Mouse (Mus musculus) G1E (cell line): Measurements from ENCODE around the gene Prpsap1. TPM values are rescaled to one million over a fixed set of nuclear protein-coding genes. Genes with fewer than 3 reads are reported as not detected.
A peak's percentile ranks its signal among the peaks of the same experiment; 100 is the strongest.

Experiments used
- ATAC-seq: 2 replicates; pipeline ENCODE4 v1.8.0; 2016; ENCODE audit warnings: mild to moderate bottlenecking; ENCODE audit not compliant: insufficient number of reproducible peaks, poor library complexity, low FRiP score, severe bottlenecking; ENCODE audit errors: extremely low read depth
- DNase-seq: peaks from one replicate; pipeline ENCODE4 v3.0.0; 2012; ENCODE audit warnings: low spot score
- H3K27me3 ChIP-seq: 2 replicates; pipeline ENCODE4 v1.6.1; 2012; ENCODE audit warnings: mild to moderate bottlenecking, low read length, inconsistent platforms; ENCODE audit not compliant: insufficient read depth
- H3K36me3 ChIP-seq: replicated peaks from 2 replicates; pipeline ENCODE3; 2012; ENCODE audit warnings: mild to moderate bottlenecking, inconsistent platforms
- H3K4me1 ChIP-seq: 2 replicates; pipeline ENCODE4 v1.6.1; 2012; ENCODE audit warnings: low read depth, low read length, inconsistent platforms, mixed read lengths; ENCODE audit not compliant: insufficient read depth
- H3K4me3 ChIP-seq: 2 replicates; pipeline ENCODE4 v1.5.1; 2012; ENCODE audit warnings: low read depth, mild to moderate bottlenecking, inconsistent platforms, low read length, moderate library complexity, mixed read lengths
- H3K9me3 ChIP-seq: replicated peaks from 2 replicates; pipeline ENCODE4 v1.6.1; 2012; ENCODE audit warnings: inconsistent platforms
- CTCF ChIP-seq: IDR thresholded peaks from 2 replicates; pipeline ENCODE4 v1.5.1; 2012; ENCODE audit warnings: low read depth, low read length, inconsistent platforms, mixed read lengths
- GATA1 ChIP-seq: IDR thresholded peaks from 2 replicates; pipeline ENCODE4 v1.6.1; 2012; ENCODE audit warnings: borderline replicate concordance, low read length, inconsistent platforms, mixed read lengths
- GATA2 ChIP-seq: IDR thresholded peaks from 2 replicates; pipeline ENCODE4 v1.6.1; 2012; ENCODE audit warnings: low read depth, low read length, inconsistent platforms, borderline replicate concordance
- POLR2AphosphoS5 ChIP-seq: IDR thresholded peaks from 2 replicates; pipeline ENCODE4 v1.6.1; 2012; ENCODE audit warnings: low read depth, low read length, inconsistent platforms; ENCODE audit not compliant: insufficient replicate concordance
- TAL1 ChIP-seq: conservative IDR thresholded peaks from 2 replicates; pipeline ENCODE4 v1.6.1; 2012; ENCODE audit warnings: low read depth, low read length, inconsistent platforms, mixed read lengths
- polyA plus RNA-seq: library from polyadenylated mRNA; stranded (reverse); fragments of >175 nt; gene quantifications from 2 replicates; pipeline ENCODE4 v1.2.3, GENCODE M21; 2012
- total RNA-seq, 2 experiments: library from RNA; stranded (forward) in 1 of 2; stranded (reverse) in 1 of 2; fragments of 200-1000 nt in 1 of 2; fragments of >200 nt in 1 of 2; fragmentation: Nextera tagmentation in 1 of 2; gene quantifications; 2 replicates each; pipeline ENCODE4 v1.2.3; 2014 to 2017

Gene Prpsap1
- total and polyA plus RNA-seq, 3 experiments = 33.3 to 53.9 (median 53.7) TPM

DNA sequence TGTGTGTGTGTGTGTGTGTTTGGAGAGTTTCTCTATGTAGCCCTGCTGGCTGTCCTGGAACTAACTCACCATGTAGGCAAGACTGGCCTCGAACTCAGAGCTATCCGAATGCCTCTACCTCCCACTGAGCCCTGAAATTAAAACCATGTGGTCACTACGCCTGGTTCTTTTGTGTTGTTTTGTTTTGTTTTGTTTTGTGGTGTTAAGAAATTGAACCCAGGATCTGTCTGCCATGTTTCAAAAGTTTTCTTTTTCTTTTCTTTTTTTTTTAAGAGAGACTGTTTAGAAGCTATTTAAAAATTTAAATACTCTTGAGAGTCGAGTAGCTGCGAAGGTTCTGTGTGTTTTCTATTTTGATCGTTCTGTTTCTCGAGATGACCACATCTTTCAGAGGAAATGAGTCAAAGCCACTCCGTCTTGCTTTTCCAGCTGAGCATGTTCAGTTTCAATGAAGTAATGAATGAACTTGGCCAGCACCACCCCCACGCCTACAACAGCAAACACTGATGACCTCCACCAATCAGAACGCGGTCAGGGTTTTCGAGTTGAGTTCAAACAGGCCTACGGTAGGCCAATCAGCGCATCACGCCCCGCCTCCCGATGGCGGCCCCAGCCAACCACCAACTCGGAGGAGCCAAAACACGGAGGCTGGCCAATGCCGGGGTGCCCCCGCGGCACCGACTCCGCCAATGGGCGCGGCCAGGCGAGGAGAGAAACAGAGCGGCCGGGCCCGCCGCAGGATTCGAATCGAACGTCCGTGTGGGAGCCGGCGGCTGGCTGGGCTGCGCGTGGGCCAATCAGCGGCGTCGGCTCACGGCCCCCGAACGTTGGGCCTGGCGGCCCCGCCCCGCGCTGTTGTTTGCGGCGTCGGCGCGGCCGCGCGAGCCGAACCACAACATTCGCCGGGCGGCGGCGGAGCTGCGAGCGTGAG lies 60.4 kb downstream of the Prpsap1 start, which contains the start of gene Ubald2:
Ubald2 (plus strand) TSS at position 739 of the 931 bp plus-strand sequence.
- Histone ChIP-seq H3K4me1 (peaks cover 70% of the 10 kb centered on the region), H3K9me3 (no peaks in the 10 kb centered on the region), H3K4me3 (peak within 1 kb of the TSS; percentile 82), H3K27me3 (no peaks in the 10 kb centered on the region), H3K36me3 (peaks cover 31% of the 10 kb centered on the region)
- TF ChIP-seq CTCF (no peak), GATA1 (no peak), GATA2 (no peak), POLR2AphosphoS5 (no peak), TAL1 (no peak)
- ATAC-seq (peak; percentile 84), DNase-seq (peak; percentile 99)

DNA sequence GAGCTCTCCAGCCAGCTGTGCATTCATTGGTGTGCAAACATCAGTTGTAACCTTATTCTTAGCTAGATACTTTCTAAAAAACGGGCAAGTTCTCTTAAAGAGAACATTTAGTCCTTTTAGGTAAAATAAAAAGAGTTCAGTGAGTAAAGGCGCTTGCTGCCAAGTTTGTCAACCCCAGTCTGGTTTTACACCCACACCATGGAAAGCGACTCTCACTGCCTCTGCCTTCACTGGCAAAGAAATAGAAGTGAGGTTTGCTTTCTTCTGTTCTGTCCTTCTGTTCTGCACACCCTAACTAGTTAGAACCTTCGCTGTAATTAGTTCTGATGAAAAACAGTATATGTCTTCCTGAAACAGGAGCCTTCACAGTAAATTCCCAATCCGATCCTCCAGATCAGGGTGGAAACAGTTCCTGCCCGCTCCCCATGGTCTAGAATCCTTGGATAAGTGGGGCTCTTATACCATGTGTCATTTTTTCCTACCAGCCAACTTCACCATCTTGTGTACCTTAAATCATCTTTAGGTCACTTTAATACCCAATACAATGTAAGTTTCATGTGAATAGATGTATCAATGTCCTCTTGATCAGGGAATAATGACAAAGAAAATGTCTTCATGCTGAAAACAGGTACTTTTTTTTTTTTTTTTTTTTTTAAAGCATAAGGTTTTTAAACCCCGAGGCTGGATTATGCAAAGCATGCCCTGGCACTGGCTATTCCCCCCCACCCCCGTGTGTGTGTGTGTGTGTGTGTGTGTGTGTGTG lies 61.2 kb downstream of the Prpsap1 start:
- Histone ChIP-seq H3K4me3 (no peak overlapping the region), H3K27me3 (no peaks in the 10 kb centered on the region), H3K9me3 (no peaks in the 10 kb centered on the region), H3K4me1 (peaks cover 77% of the 10 kb centered on the region), H3K36me3 (peaks cover 30% of the 10 kb centered on the region)
- DNase-seq (no peak), ATAC-seq (no peak)
- no peak for TF ChIP-seq CTCF
- TF ChIP-seq TAL1 = no peak
- TF ChIP-seq GATA1 = no peak
- TF ChIP-seq POLR2AphosphoS5 = no peak
- no peak for TF ChIP-seq GATA2

DNA sequence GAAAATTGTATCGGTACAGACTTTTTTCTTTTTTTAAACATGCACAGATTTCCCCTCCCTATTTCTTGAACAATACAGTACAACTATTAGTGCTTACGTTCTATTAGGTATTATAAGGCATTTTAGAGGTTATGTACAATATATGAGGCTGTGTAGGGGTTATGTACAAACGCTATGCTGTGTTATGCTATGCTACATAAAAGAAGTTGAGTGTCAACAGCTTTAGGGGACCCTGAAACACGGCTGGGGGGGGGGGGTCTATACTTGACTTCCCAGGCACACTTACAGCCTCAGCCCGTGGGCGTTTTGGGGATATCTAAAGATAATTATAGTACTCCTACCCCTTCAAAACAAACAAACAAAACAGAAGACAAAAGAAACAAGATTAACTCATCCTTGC lies 61.9 kb downstream of the Prpsap1 start:
- H3K27me3 ChIP-seq = no peaks in the 10 kb centered on the region
- H3K36me3 ChIP-seq = peaks cover 23% of the 10 kb centered on the region
- TF ChIP-seq POLR2AphosphoS5 (no peak), CTCF (no peak), TAL1 (no peak), GATA1 (no peak), GATA2 (no peak)
- H3K4me1 ChIP-seq = peaks cover 77% of the 10 kb centered on the region
- DNase-seq = no peak
- no peak for ATAC-seq
- no peaks in the 10 kb centered on the region for H3K9me3 ChIP-seq
- H3K4me3 ChIP-seq = no peak overlapping the region

DNA sequence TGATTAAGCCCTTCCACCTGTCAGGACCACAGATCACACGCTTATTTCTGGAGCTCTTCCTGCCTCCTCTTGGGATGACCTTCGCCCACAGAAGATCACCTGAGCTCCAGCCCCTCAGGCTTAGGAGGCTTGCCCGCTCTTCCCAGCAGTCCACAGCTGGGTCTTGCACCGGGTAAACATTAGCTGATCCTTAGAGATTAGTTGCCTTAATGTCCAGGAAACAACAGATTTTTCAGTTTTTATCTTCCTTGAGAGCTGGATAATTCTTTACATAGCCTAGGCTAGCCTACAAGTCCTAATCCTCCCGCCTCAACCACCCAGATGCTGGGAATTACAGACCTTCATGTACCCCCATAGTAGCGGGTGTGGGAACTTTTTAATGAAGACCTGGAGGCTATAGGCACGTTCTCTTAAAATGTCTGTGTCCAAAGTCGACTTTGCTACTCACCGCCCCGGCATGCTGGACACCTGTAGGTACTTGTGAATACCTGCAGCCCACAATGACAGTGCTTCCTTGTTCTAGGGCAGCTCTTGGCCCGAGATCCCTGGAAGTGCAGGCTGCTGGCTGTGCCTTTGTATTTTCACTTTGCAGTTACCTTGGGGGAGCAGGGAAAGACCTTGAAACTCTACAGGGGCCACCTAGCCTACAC lies 62.4 kb downstream of the Prpsap1 start:
- Histone ChIP-seq H3K9me3 (no peaks in the 10 kb centered on the region), H3K4me1 (peaks cover 74% of the 10 kb centered on the region), H3K27me3 (no peaks in the 10 kb centered on the region), H3K36me3 (peaks cover 18% of the 10 kb centered on the region), H3K4me3 (peak overlapping the region; percentile 60; the same call in 1 of the 2 replicates)
- DNase-seq = no peak
- ATAC-seq = no peak
- no peak for TF ChIP-seq TAL1
- no peak for TF ChIP-seq GATA2
- no peak for TF ChIP-seq CTCF
- no peak for TF ChIP-seq POLR2AphosphoS5
- no peak for TF ChIP-seq GATA1

DNA sequence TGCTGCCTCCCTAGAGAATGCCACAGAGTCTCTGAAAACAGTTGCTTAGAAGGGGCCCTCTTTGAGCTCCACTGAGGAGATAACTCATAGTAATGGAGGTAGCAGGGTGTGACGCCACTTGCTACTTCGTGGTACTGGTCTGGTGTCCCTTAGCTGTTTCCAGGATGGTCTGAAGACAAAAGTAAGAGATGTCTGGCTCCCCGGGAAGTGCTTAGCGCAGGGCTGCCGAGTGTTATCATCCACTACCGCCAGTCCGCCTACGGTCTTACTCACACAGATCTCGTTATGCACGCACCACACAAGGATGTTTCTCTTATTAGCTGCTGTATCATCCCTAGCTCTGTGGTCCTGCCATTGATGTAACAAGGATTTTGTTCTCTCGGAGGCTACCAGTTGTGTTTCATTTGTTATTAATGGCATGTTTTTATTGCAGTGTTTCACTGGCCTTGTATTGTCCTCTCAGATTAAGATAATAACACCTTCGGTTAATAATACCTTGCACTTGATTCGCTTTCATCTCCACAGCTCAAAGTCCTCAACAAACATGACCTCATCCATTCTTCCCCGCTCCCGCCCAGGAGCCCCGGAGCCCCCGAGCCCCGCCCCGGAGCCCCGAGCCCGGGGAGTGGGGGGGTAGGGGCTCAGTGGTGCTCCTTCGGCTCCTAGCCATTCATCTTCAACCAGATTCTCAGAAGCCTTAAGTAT lies 63.1 kb downstream of the Prpsap1 start:
- no peak for DNase-seq
- peaks cover 67% of the 10 kb centered on the region for H3K4me1 ChIP-seq
- peak overlapping the region; percentile 60; the same call in 1 of the 2 replicates for H3K4me3 ChIP-seq

More for the DNA sequence above, 63.1 kb downstream of the Prpsap1 start:
- Histone ChIP-seq H3K27me3 (no peaks in the 10 kb centered on the region), H3K9me3 (no peaks in the 10 kb centered on the region), H3K36me3 (peaks cover 11% of the 10 kb centered on the region)
- no peak for ATAC-seq
- no peak for TF ChIP-seq TAL1
- no peak for TF ChIP-seq CTCF
- TF ChIP-seq GATA1 = no peak
- no peak for TF ChIP-seq GATA2
- no peak for TF ChIP-seq POLR2AphosphoS5
